Mouse (Mus musculus): Measurements from ENCODE around the gene Btbd9. TPM values are rescaled to one million over a fixed set of nuclear protein-coding genes. Genes with fewer than 3 reads are reported as not detected.

Btbd9 gene
- polyA plus RNA-seq, 1 experiment from 2014 or later: 40.6 TPM

GRCm38 (mm10) chr17:30618136-30618891 lies 42.0 kb upstream of the Btbd9 start:
- H3K27me3 ChIP-seq (replicated peaks; ENCODE audit: insufficient read depth, low read length): no peaks in the 10 kb centered on the region
- no peak for TF ChIP-seq CTCF (IDR thresholded peaks at IDR 0.05)
- TF ChIP-seq EP300 (IDR thresholded peaks at IDR 0.05): no peak
- H3K4me3 ChIP-seq (ENCODE audit: low read depth, low read length): no peak overlapping the region
- no peak overlapping the region for H3K9ac ChIP-seq (replicated peaks; ENCODE audit: low read depth)
- no peaks in the 10 kb centered on the region for H3K4me1 ChIP-seq (ENCODE audit: insufficient read depth, low read depth, low read length)
- no peaks in the 10 kb centered on the region for H3K9me3 ChIP-seq (ENCODE audit: low read length)
- no peak overlapping the region for H3K4me2 ChIP-seq (replicated peaks; ENCODE audit: low read depth, low read length)
- ATAC-seq (peak; percentile 65), DNase-seq (ENCODE audit: low spot score) (peak; percentile 43)
- 0 out of 2 replicates have a peak overlapping the region, but pooled peaks have one; percentile 12 for H3K27ac ChIP-seq (ENCODE audit: low read length)
- H3K36me3 ChIP-seq (ENCODE audit: insufficient read depth, low read length): no peaks in the 10 kb centered on the region
- WGBS: 58% methylated on average over 3 of the region's 3 CpGs

DNA sequence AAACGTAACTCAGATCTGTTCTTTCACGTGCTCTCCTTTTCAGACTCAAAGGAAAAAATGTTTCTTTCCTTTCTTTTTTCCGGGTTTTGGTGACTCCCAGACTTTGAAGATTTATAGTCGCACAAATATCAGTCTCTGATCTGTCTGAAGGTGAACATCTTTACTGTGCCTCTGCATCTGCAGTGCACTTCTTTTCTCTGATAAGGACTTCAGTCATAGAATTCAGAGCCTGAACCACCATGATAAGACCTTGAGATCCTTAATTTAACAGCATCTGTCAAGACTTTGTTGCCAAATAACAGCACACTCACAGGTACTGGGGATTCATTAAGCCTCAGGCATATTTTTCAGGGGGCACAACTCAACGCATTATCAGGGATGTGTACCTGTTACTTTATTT lies 39.9 kb upstream of the Btbd9 start:
- WGBS: 85% methylated on average over 5 of the region's 5 CpGs
- TF ChIP-seq CTCF (IDR thresholded peaks at IDR 0.05) (no peak), EP300 (IDR thresholded peaks at IDR 0.05) (no peak)

DNA sequence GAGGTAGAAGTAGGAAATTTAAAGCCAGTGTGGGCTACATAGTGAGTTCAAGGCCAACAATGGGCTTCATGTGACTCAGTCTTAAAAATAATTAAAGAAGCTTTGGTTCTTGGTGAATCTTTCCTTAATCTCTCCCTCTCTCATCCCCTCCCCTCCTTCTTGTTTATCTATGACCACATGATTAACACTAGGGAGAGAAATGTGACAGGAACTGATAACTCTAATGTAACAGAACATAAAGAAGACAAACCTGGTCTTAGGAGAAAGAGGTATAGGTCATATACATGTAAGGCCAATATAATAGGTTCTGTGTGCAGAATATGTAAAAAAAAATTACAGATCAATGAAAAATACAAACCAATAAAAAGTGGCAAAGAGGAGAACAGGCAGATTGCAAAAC lies 37.1 kb upstream of the Btbd9 start:
- ATAC-seq: no peak

More for the DNA sequence above, 39.9 kb upstream of the Btbd9 start:
- H3K4me3 ChIP-seq (ENCODE audit: low read depth, low read length): no peak overlapping the region
- DNase-seq (ENCODE audit: low spot score) (no peak), ATAC-seq (no peak)
- H3K27me3 ChIP-seq (replicated peaks; ENCODE audit: insufficient read depth, low read length): no peaks in the 10 kb centered on the region
- no peak overlapping the region for H3K27ac ChIP-seq (ENCODE audit: low read length)
- no peaks in the 10 kb centered on the region for H3K36me3 ChIP-seq (ENCODE audit: insufficient read depth, low read length)
- H3K9ac ChIP-seq (replicated peaks; ENCODE audit: low read depth): no peak overlapping the region
- no peaks in the 10 kb centered on the region for H3K9me3 ChIP-seq (ENCODE audit: low read length)
- no peak overlapping the region for H3K4me2 ChIP-seq (replicated peaks; ENCODE audit: low read depth, low read length)
- H3K4me1 ChIP-seq (ENCODE audit: insufficient read depth, low read depth, low read length): no peaks in the 10 kb centered on the region

DNA sequence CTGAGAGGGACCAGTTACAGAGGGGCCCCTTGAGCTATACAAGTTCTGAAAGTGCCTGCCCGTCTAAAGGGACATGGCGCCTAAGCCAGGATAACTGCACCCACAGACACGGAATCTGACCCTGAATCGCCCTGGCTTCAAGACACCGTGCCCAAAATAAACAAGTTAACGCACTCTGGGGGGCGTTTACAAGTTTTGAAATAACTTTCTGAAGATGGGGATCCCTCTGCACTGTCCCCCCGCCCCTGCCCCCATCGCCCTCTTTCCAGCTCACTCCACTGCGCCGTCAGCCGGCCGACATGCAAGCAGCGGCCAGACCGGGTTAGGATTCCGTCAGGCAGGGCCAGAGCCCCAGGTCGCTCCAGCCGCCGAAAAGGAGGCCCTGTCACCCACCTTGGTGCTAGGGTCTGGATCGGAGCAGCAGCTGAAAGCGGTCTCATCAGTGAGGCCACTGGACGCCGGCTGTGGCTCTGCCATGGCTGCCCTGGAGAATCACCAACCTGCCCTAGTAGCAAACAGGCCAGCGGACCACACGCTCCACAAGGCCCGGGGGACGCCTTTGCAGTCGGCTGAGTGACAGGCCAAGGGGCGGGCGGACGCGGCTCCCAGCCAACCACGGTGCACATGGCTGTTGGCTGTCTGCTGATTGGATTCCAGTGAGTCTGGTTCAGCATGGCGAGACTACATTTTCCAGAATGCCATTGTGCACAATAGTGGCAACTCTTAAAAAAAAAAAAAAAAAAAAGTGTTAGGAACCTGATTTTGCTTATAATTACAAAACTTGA lies 36.0 kb upstream of the Btbd9 start:
- H3K9me3 ChIP-seq (ENCODE audit: low read length): no peaks in the 10 kb centered on the region
- H3K4me2 ChIP-seq (replicated peaks; ENCODE audit: low read depth, low read length): peak overlapping the region; percentile 63
- no peaks in the 10 kb centered on the region for H3K4me1 ChIP-seq (ENCODE audit: insufficient read depth, low read depth, low read length)
- peak overlapping the region; percentile 72 for H3K4me3 ChIP-seq (ENCODE audit: low read depth, low read length)
- ATAC-seq: peak; percentile 100
- TF ChIP-seq CTCF (IDR thresholded peaks at IDR 0.05) (peak; percentile 57), EP300 (IDR thresholded peaks at IDR 0.05) (no peak)
- no peaks in the 10 kb centered on the region for H3K27me3 ChIP-seq (replicated peaks; ENCODE audit: insufficient read depth, low read length)
- WGBS: under 1% methylated on average over 34 of the region's 34 CpGs
- H3K27ac ChIP-seq (ENCODE audit: low read length): peak overlapping the region; percentile 90
- DNase-seq (ENCODE audit: low spot score): peak; percentile 98
- peak overlapping the region; percentile 90 for H3K9ac ChIP-seq (replicated peaks; ENCODE audit: low read depth)
- H3K36me3 ChIP-seq (ENCODE audit: insufficient read depth, low read length): no peaks in the 10 kb centered on the region

More for the DNA sequence above, 37.1 kb upstream of the Btbd9 start:
- TF ChIP-seq CTCF (IDR thresholded peaks at IDR 0.05) (no peak), EP300 (IDR thresholded peaks at IDR 0.05) (no peak)
- Histone ChIP-seq H3K36me3 (ENCODE audit: insufficient read depth, low read length) (no peaks in the 10 kb centered on the region), H3K4me3 (ENCODE audit: low read depth, low read length) (no peak overlapping the region), H3K27ac (ENCODE audit: low read length) (no peak overlapping the region), H3K4me2 (replicated peaks; ENCODE audit: low read depth, low read length) (no peak overlapping the region), H3K9me3 (ENCODE audit: low read length) (no peaks in the 10 kb centered on the region), H3K4me1 (ENCODE audit: insufficient read depth, low read depth, low read length) (no peaks in the 10 kb centered on the region), H3K27me3 (replicated peaks; ENCODE audit: insufficient read depth, low read length) (no peaks in the 10 kb centered on the region), H3K9ac (replicated peaks; ENCODE audit: low read depth) (no peak overlapping the region)
- DNase-seq (ENCODE audit: low spot score): no peak

- Histone ChIP-seq H3K4me3 (ENCODE audit: low read depth, low read length) (peak overlapping the region; percentile 72), H3K9me3 (ENCODE audit: low read length) (no peaks in the 10 kb centered on the region), H3K27me3 (replicated peaks; ENCODE audit: insufficient read depth, low read length) (no peaks in the 10 kb centered on the region), H3K4me1 (ENCODE audit: insufficient read depth, low read depth, low read length) (no peaks in the 10 kb centered on the region), H3K36me3 (ENCODE audit: insufficient read depth, low read length) (no peaks in the 10 kb centered on the region), H3K4me2 (replicated peaks; ENCODE audit: low read depth, low read length) (peak overlapping the region; percentile 63), H3K27ac (ENCODE audit: low read length) (peak overlapping the region; percentile 90), H3K9ac (replicated peaks; ENCODE audit: low read depth) (peak overlapping the region; percentile 90)
- DNase-seq (ENCODE audit: low spot score): peak; percentile 53
- 15% methylated on average over 18 of the region's 18 CpGs for WGBS
- ATAC-seq: no peak
- TF ChIP-seq EP300 (IDR thresholded peaks at IDR 0.05) (no peak), CTCF (IDR thresholded peaks at IDR 0.05) (no peak)
Observed at GRCm38 (mm10) chr17:30611221-30612074, 35.2 kb upstream of the Btbd9 start.

GRCm38 (mm10) chr17:30610739-30611138 lies 34.5 kb upstream of the Btbd9 start:
- DNase-seq (ENCODE audit: low spot score) (no peak), ATAC-seq (no peak)
- H3K4me3 ChIP-seq (ENCODE audit: low read depth, low read length): no peak overlapping the region
- TF ChIP-seq EP300 (IDR thresholded peaks at IDR 0.05) (no peak), CTCF (IDR thresholded peaks at IDR 0.05) (no peak)
- WGBS: 75% methylated on average over 1 of the region's 1 CpGs
- no peaks in the 10 kb centered on the region for H3K4me1 ChIP-seq (ENCODE audit: insufficient read depth, low read depth, low read length)
- no peaks in the 10 kb centered on the region for H3K9me3 ChIP-seq (ENCODE audit: low read length)
- H3K36me3 ChIP-seq (ENCODE audit: insufficient read depth, low read length): no peaks in the 10 kb centered on the region
- no peak overlapping the region for H3K9ac ChIP-seq (replicated peaks; ENCODE audit: low read depth)
- no peak overlapping the region for H3K27ac ChIP-seq (ENCODE audit: low read length)
- no peak overlapping the region for H3K4me2 ChIP-seq (replicated peaks; ENCODE audit: low read depth, low read length)
- H3K27me3 ChIP-seq (replicated peaks; ENCODE audit: insufficient read depth, low read length): no peaks in the 10 kb centered on the region
